Mouse (Mus musculus): ENCODE data around the gene Pgpep1. TPM values are rescaled to one million over a fixed set of nuclear protein-coding genes. Genes with fewer than 3 reads are reported as not detected.

The Pgpep1 gene
- total RNA-seq (2021) = 10 to 100 TPM in 1 of 2 experiments, 1 to 10 TPM in 1; 9.3 to 22.5 TPM
- long read RNA-seq, experiment 1, full-length matches to known transcripts = 10 of 12 reads
- long read RNA-seq, experiment 1, partial matches to known transcripts = 0 of 12 reads
- long read RNA-seq, experiment 1, other reads (novel, unspliced or antisense) = 2 of 12 reads
- long read RNA-seq, experiment 2, full-length matches to known transcripts = 12 of 16 reads
- long read RNA-seq, experiment 2, partial matches to known transcripts = 1 of 16 reads
- long read RNA-seq, experiment 2, other reads (novel, unspliced or antisense) = 3 of 16 reads

- peak within 1 kb of the TSS; percentile 82 for H3K4me3 ChIP-seq
- no peak for DNase-seq
- peak within 1 kb of the TSS; percentile 88 for H3K27ac ChIP-seq
- TF ChIP-seq CTCF (IDR thresholded peaks at IDR 0.05) = no peak
- intact Hi-C loops (cut with DNase I) = no loop called here
These were observed at the start of gene Pgpep1 for GRCm38 (mm10) chr8:70660273-70660725. Pgpep1 (minus strand) TSS chr8:70660388.

- H3K4me3 ChIP-seq = no peak overlapping the region
- no peak for TF ChIP-seq CTCF (IDR thresholded peaks at IDR 0.05)
- no peak for DNase-seq
- H3K27ac ChIP-seq = no peak overlapping the region
- intact Hi-C loops (cut with DNase I) = no loop called here
These were observed 49.6 kb upstream of the Pgpep1 start for GRCm38 (mm10) chr8:70709794-70710193.

- peak overlapping the region; percentile 28; the same call in 1 of the 2 replicates for H3K27ac ChIP-seq
- TF ChIP-seq CTCF (IDR thresholded peaks at IDR 0.05) = no peak
- no peak overlapping the region for H3K4me3 ChIP-seq
- intact Hi-C loops (cut with DNase I) = no loop called here
- DNase-seq = peak; percentile 84
These were observed 48.1 kb upstream of the Pgpep1 start for GRCm38 (mm10) chr8:70708281-70708680.

- no peak for TF ChIP-seq CTCF (IDR thresholded peaks at IDR 0.05)
- Histone ChIP-seq H3K27ac (peak within 1 kb of the TSS; percentile 100), H3K4me3 (peak within 1 kb of the TSS; percentile 2; the same call in 1 of the 2 replicates)
- no peak for DNase-seq
- intact Hi-C loops (cut with DNase I) = loop anchor here (5.0 kb wide), 1 partner anchor 76 kb away; no protein-coding TSS in a partner anchor
These were observed 43.1 kb upstream of the Pgpep1 start, which contains the start of gene Iqcn for GRCm38 (mm10) chr8:70703287-70703686. Iqcn (plus strand) TSS chr8:70703457.

GRCm38 (mm10) chr8:70702842-70703182 lies 42.6 kb upstream of the Pgpep1 start:
- intact Hi-C loops (cut with DNase I) = loop anchor here (5.0 kb wide), 1 partner anchor 76 kb away; no protein-coding TSS in a partner anchor
- Histone ChIP-seq H3K4me3 (peak overlapping the region; percentile 2; the same call in 1 of the 2 replicates), H3K27ac (peak overlapping the region; percentile 100)
- no peak for TF ChIP-seq CTCF (IDR thresholded peaks at IDR 0.05)
- DNase-seq = peak; percentile 90

GRCm38 (mm10) chr8:70701982-70702841 lies 42.0 kb upstream of the Pgpep1 start:
- intact Hi-C loops (cut with DNase I) = loop anchor here (5.0 kb wide), 1 partner anchor 75 kb away; no protein-coding TSS in a partner anchor
- Histone ChIP-seq H3K27ac (peak overlapping the region; percentile 100), H3K4me3 (peak overlapping the region; percentile 2)
- no peak for DNase-seq
- no peak for TF ChIP-seq CTCF (IDR thresholded peaks at IDR 0.05)

- TF ChIP-seq CTCF (IDR thresholded peaks at IDR 0.05) = no peak
- peak overlapping the region; percentile 100 for H3K27ac ChIP-seq
- DNase-seq = no peak
These were observed 41.1 kb upstream of the Pgpep1 start for GRCm38 (mm10) chr8:70701048-70701981.

GRCm38 (mm10) chr8:70700555-70700922 lies 40.4 kb upstream of the Pgpep1 start:
- DNase-seq = peak; percentile 95
- peak; percentile 89 for TF ChIP-seq CTCF (IDR thresholded peaks at IDR 0.05)
- Histone ChIP-seq H3K27ac (peak overlapping the region; percentile 100), H3K4me3 (peak overlapping the region; percentile 95)
- intact Hi-C loops (cut with DNase I) = loop anchor here (1.0 to 5.0 kb wide), 2 partner anchors 27 to 73 kb away; partner anchors contain the start of gene Lsm4

More at GRCm38 (mm10) chr8:70701048-70701981, 41.1 kb upstream of the Pgpep1 start:
- peak overlapping the region; percentile 95 for H3K4me3 ChIP-seq
- intact Hi-C loops (cut with DNase I) = loop anchor here (5.0 kb wide), 1 partner anchor 74 kb away; no protein-coding TSS in a partner anchor

GRCm38 (mm10) chr8:70699834-70700554 lies 39.8 kb upstream of the Pgpep1 start:
- TF ChIP-seq CTCF (IDR thresholded peaks at IDR 0.05) = no peak
- intact Hi-C loops (cut with DNase I) = loop anchor here (1.0 to 5.0 kb wide), 2 partner anchors 27 to 73 kb away; partner anchors contain the start of gene Lsm4
- peak overlapping the region; percentile 95 for H3K4me3 ChIP-seq
- DNase-seq = peak; percentile 92
- H3K27ac ChIP-seq = peak overlapping the region; percentile 100

GRCm38 (mm10) chr8:70699116-70699833 lies 39.1 kb upstream of the Pgpep1 start:
- intact Hi-C loops (cut with DNase I) = no loop called here
- Histone ChIP-seq H3K4me3 (peak overlapping the region; percentile 95), H3K27ac (peak overlapping the region; percentile 100)
- peak; percentile 18; the same call in 1 of the 2 replicates for TF ChIP-seq CTCF (IDR thresholded peaks at IDR 0.05)
- DNase-seq = peak; percentile 75
